Mouse (Mus musculus) kidney, adult 18-20 months (tissue): ENCODE data around the gene Id2.

Source experiments
- DNase-seq: peaks from one replicate; pipeline ENCODE4 v3.0.0; 2021

Gene Id2

GRCm38 (mm10) chr12:25074344-25074743 lies 22.6 kb downstream of the Id2 start:
- DNase-seq: no peak

DNA sequence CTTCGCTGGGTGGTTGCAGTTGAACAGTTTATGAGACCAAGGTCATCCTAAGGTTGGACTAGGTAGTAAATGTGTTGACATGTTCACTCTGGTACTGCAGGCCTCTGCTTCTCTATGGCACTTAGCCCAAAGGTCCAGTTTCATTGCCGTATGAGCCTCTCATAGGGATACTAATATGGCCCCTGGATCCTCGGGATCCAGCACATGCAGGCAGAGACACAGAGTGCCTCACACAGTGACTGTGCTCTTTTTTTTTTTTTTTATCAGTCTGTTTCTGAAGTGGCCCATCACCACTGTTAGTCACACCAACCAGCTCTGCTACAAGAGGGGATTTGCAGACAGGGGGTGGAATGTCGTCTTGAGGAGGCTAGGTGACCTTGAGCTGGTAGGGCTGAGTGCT lies 23.6 kb downstream of the Id2 start:
- DNase-seq: no peak

DNA sequence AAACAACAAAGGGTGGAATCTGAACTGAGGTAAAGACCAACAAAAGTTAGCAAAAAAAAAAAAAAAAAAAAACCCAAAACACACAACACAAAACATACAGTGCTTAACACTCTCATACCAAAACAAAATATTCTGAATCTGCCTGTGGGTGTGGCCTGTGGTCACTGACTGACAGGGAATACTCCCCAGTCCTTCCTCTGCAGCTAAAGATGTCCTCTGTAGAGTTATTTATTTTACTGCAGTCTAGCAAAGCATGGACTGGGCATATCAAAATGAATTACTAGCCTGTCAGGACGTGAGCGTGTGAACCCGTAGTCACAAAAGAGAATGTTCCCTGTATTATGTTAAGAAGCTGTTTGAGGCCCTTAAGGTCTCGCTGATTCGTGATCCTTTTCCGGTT lies 34.7 kb downstream of the Id2 start:
- DNase-seq: no peak

GRCm38 (mm10) chr12:25060901-25061300 lies 36.0 kb downstream of the Id2 start:
- no peak for DNase-seq

DNA sequence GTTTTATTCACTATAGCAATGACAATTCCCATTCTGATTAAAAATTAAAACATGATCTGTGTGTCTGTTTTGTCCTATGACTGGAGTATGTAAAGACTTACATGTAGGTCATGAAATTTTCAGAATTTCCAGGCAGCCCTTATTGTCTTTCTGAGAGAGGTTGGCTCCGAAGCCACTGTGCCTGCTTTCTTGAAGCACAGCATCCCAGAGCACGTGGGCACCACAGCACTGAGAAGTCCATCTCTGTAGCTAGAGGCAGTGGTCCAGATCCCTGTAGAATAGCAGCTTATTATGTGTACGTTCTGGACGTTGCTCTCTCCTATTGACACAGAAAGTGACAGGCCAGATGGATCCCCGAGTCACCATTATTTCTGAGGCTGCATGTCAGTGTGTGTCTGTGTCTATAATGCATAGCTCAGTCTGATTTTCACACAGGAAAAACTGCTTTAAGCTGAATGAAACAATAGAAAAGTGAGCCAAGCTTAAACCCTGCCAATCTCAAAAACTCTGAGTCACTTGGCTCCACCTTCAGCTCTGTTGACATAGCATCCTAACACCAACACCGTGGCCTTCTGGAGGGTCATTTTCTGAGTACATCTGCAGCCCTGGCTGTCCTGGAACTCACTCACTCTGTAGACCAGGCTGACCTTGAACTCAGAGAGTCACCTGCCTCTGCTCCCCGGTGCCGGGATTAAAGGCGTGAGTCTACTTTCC lies 37.3 kb downstream of the Id2 start:
- DNase-seq: no peak

GRCm38 (mm10) chr12:25054963-25055362 lies 42.0 kb downstream of the Id2 start:
- no peak for DNase-seq

DNA sequence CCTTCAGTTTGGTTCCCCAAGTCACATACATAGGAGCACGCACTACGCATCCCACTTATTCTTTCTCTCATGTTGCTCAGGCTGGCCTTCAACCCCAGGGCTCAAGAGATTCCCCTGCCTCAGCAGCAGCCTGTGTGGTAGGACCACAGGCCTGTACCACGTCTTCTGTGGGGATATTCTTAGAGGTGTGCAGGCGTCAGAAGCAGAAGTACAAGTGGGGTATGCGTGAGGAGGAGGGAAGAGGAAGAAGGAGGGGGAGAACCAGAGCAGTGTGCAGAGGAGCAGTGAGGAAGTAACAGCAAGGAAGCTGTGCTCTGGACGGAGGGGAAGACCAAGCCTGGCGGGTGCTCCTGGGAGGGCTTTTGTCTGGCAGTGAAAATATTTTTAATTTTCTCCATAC lies 42.4 kb downstream of the Id2 start:
- no peak for DNase-seq

DNA sequence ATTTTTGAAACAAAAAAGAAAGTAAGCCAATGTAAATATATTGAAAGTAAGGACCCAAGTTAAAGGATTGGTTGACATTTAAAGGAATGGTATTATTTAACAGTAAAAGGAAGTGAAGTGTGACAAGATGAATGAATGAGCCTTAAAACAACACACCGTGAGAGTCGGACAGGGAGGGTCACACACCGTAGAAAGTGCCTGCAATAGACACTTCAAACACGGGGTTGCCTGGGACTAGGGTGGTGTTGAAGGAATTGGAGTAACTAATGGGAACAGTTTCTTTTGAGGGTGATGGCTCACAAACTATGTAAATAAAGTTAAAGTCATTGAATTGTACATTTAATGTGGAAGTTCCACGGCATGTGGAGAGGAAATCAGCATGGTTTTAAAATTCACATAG lies 47.7 kb downstream of the Id2 start:
- DNase-seq: no peak

DNA sequence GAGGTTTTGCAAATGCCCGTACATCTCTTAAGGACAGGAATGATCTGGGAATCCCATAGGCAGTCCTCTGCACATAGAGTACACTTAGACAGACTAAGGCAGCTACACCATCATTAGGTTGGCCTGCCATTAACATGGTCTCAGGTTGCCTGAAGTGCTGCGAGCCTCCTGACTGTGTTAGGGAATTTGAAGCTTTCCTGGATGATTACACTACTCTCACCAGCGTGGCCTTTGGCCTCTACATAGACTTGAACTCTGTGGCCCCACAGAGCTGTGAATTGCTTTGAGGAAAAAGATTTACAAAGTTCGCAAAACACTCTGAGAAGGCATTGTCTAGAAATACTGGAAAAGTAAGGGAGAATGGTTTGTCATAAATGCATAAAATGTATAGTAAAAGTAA lies 52.4 kb downstream of the Id2 start:
- no peak for DNase-seq

DNA sequence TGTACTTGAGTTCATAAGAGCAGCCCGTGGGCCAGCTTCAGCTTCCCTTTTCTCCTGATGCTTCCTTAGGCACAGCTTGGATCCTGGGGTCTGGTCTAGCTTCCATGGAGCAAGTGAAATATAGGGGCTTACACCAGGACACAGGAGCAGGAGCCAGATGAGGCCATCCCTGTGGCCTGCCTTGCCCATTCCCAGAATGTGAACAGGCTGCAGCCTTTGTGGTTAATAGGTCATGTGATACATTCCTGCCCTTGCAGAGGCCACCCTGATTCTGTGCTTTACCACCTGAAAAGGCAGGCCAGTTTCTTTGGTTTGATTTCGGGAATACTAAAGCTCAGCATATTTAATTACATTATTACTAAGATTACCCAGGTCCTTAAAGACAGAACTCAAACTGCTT lies 52.9 kb downstream of the Id2 start:
- DNase-seq: no peak
